Mouse (Mus musculus) thymus, postnatal 0 days (tissue): ENCODE data around the gene Isg20. TPM values are rescaled to one million over a fixed set of nuclear protein-coding genes. Genes with fewer than 3 reads are reported as not detected.

Source experiments
- DNase-seq: peaks from one replicate; pipeline ENCODE4 v3.0.0-alpha.2; 2015; ENCODE audit warnings: low spot score
- polyA plus RNA-seq: library from polyadenylated mRNA; unstranded; fragments of >200 nt; fragmentation: Nextera tagmentation; extraction: Ambion mirVana; gene quantifications from 2 replicates; pipeline ENCODE4 v1.2.1, GENCODE M21; 2015

Isg20 gene
- polyA plus RNA-seq = 136 and 152 TPM in 2 replicates

- DNase-seq = no peak
These were observed at the start of gene Isg20 for GRCm38 (mm10) chr7:78912974-78913474. Gene Isg20, plus strand, starts transcription at chr7:78913424.

GRCm38 (mm10) chr7:78863796-78864445 is 49.3 kb upstream of the Isg20 start:
- DNase-seq = no peak

GRCm38 (mm10) chr7:78864446-78864802 is 48.8 kb upstream of the Isg20 start:
- peak; percentile 34 for DNase-seq

- DNase-seq = peak; percentile 84
These were observed 47.8 kb upstream of the Isg20 start for GRCm38 (mm10) chr7:78865212-78865949.

GRCm38 (mm10) chr7:78868731-78869130 is 44.5 kb upstream of the Isg20 start:
- DNase-seq = peak; percentile 37

GRCm38 (mm10) chr7:78872366-78872765 is 40.9 kb upstream of the Isg20 start:
- no peak for DNase-seq

GRCm38 (mm10) chr7:78872831-78873230 is 40.4 kb upstream of the Isg20 start:
- DNase-seq = no peak

GRCm38 (mm10) chr7:78881607-78882468 is 31.4 kb upstream of the Isg20 start:
- DNase-seq = no peak

- no peak for DNase-seq
These were observed 30.8 kb upstream of the Isg20 start for GRCm38 (mm10) chr7:78882469-78882837.

GRCm38 (mm10) chr7:78883016-78883725 is 30.1 kb upstream of the Isg20 start:
- DNase-seq = no peak

GRCm38 (mm10) chr7:78883726-78884060 is 29.5 kb upstream of the Isg20 start:
- DNase-seq = no peak

GRCm38 (mm10) chr7:78884139-78884538 is 29.1 kb upstream of the Isg20 start:
- DNase-seq = peak; percentile 65

GRCm38 (mm10) chr7:78885404-78885803 is 27.8 kb upstream of the Isg20 start:
- no peak for DNase-seq

GRCm38 (mm10) chr7:78886496-78886895 is 26.7 kb upstream of the Isg20 start:
- no peak for DNase-seq

- no peak for DNase-seq
These were observed 25.8 kb upstream of the Isg20 start for GRCm38 (mm10) chr7:78887431-78887842.

GRCm38 (mm10) chr7:78890641-78891040 is 22.6 kb upstream of the Isg20 start:
- peak; percentile 85 for DNase-seq

- no peak for DNase-seq
These were observed 19.3 kb upstream of the Isg20 start for GRCm38 (mm10) chr7:78893917-78894316.

GRCm38 (mm10) chr7:78895021-78895652 is 18.1 kb upstream of the Isg20 start:
- DNase-seq = no peak

- peak; percentile 97 for DNase-seq
These were observed 17.4 kb upstream of the Isg20 start, which contains the start of gene Aen for GRCm38 (mm10) chr7:78895653-78896333. Gene Aen, plus strand, starts transcription at chr7:78895854.

- DNase-seq = no peak
These were observed 15.7 kb upstream of the Isg20 start for GRCm38 (mm10) chr7:78897567-78897966.
